Mouse (Mus musculus): ENCODE data around the gene Phkg1. TPM values are rescaled to one million over a fixed set of nuclear protein-coding genes. Genes with fewer than 3 reads are reported as not detected.

Phkg1 gene
- polyA plus RNA-seq, 1 experiment, result not detected

DNA sequence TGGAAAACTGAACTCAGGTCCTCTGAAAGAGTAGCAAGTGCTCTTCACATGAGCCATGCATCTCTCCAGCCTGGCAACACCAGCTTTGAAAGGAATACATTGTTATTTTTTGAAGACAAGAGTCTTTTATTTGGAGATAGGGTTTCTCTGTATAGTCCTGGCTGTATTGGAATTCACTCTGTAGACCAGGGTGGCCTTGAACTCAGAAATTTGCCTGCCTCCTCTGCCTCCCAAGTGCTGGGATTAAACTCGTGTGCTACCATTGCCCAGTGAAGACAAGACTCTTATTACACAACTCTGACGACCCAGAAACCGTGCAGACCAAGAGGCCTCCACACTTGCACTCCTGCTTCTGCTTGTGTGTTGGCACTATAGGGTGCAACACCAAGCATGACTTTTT is 18.5 kb downstream of the Phkg1 start:
- WGBS, result 67% methylated on average over 3 of the region's 3 CpGs
- TF ChIP-seq POLR2A (IDR thresholded peaks at IDR 0.05; ENCODE audit: insufficient read depth, low read depth, low read length) (no peak), CTCF (IDR thresholded peaks at IDR 0.05; ENCODE audit: insufficient read depth, low read depth, low read length) (no peak)
- no peaks in the 10 kb centered on the region for H3K4me1 ChIP-seq (ENCODE audit: control insufficient read depth, insufficient read depth, low read length)
- H3K4me3 ChIP-seq (ENCODE audit: insufficient read depth, low read depth, low read length), result no peak overlapping the region
- H3K27ac ChIP-seq (ENCODE audit: insufficient read depth, low read depth, low read length), result no peak overlapping the region

DNA sequence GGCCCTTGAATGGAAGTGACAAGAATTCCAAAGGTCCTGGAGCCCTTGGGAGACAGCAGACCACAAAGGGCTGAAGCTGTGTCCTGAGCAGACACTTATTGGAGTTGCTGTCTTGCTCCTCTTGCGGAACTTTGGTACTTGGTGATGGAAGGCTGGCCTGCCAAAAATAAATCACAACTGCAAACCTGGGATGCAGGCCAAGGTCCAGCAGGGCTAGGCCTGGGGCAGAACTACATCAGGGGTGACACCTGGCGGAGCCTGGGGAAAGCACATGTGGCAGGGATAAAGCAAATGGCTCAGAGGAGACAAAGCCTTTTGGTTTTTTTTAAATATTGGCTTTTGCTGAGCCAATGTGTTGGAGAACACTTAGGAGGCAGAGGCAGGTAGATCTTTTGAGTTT is 19.4 kb downstream of the Phkg1 start:
- 44% methylated on average over 2 of the region's 2 CpGs for WGBS

DNA sequence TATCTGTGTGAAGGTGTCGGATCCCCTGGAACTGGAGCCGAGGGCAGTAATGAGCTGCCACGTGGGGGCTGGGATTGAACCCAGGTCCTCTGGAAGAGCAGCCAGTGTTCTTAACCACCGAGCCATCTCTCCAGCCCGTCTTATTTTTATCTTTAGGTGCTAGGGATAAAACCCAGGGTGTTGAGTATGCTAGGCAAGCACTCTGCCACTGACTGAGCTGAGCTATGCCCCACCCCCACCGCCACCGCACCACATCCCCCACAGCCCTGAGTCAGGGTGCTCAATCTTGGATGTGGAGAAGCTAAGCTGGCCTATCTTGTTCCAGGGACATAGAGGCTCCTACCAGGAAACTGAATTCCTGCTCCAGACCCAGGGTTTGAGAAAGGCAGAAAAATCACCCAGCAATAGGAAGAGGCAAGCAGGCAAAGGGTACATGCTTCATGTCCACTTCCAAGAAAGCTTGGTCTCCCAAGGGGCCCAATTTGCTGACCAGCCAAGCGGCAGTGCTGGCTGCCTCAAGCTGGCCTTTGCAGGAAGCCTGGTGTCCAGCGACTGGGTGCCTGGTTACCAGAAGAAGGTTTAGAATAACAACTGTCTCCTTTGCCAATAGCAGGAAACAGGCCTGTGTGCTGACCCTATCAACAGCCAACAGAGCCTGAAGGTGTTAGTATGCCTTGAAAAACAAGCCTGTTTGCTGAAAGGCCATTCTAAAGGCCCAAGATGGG is 20.5 kb downstream of the Phkg1 start:
- H3K27ac ChIP-seq (ENCODE audit: insufficient read depth, low read depth, low read length), result no peak overlapping the region
- 62% methylated on average over 9 of the region's 9 CpGs for WGBS
- H3K4me3 ChIP-seq (ENCODE audit: insufficient read depth, low read depth, low read length), result no peak overlapping the region

More for the DNA sequence above, 19.4 kb downstream of the Phkg1 start:
- TF ChIP-seq CTCF (IDR thresholded peaks at IDR 0.05; ENCODE audit: insufficient read depth, low read depth, low read length) (no peak), POLR2A (IDR thresholded peaks at IDR 0.05; ENCODE audit: insufficient read depth, low read depth, low read length) (no peak)
- no peak overlapping the region; the same call in 1 of the 2 replicates for H3K4me3 ChIP-seq (ENCODE audit: insufficient read depth, low read depth, low read length)
- no peaks in the 10 kb centered on the region for H3K4me1 ChIP-seq (ENCODE audit: control insufficient read depth, insufficient read depth, low read length)
- H3K27ac ChIP-seq (ENCODE audit: insufficient read depth, low read depth, low read length), result no peak overlapping the region; the same call in 1 of the 2 replicates

DNA sequence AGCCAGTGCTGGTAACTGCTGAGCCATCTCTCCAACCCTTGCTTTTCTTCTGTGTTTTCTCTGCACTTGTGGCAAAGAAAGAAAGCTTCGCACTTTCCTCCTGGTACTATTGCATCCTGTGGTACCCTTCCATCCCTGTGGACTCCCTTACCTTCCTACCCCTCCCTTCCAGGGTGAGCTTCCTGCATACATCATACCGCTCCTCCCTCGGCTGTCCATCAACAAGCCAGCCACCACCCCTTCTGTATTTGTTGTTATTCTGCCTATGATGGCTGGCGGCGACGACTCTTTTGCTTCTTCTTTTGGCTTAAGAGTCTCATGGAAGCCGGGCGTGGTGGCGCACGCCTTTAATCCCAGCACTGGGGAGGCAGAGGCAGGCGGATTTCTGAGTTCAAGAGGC is 23.3 kb downstream of the Phkg1 start:
- Histone ChIP-seq H3K4me3 (ENCODE audit: insufficient read depth, low read depth, low read length) (no peak overlapping the region), H3K4me1 (ENCODE audit: control insufficient read depth, insufficient read depth, low read length) (no peaks in the 10 kb centered on the region), H3K27ac (ENCODE audit: insufficient read depth, low read depth, low read length) (no peak overlapping the region)
- no peak for TF ChIP-seq CTCF (IDR thresholded peaks at IDR 0.05; ENCODE audit: insufficient read depth, low read depth, low read length)
- no peak for TF ChIP-seq POLR2A (IDR thresholded peaks at IDR 0.05; ENCODE audit: insufficient read depth, low read depth, low read length)
- whole genome bisulfite sequencing, result 78% methylated on average over 11 of the region's 11 CpGs

More for the DNA sequence above, 20.5 kb downstream of the Phkg1 start:
- H3K4me1 ChIP-seq (ENCODE audit: control insufficient read depth, insufficient read depth, low read length), result no peaks in the 10 kb centered on the region
- TF ChIP-seq CTCF (IDR thresholded peaks at IDR 0.05; ENCODE audit: insufficient read depth, low read depth, low read length) (no peak), POLR2A (IDR thresholded peaks at IDR 0.05; ENCODE audit: insufficient read depth, low read depth, low read length) (no peak)

DNA sequence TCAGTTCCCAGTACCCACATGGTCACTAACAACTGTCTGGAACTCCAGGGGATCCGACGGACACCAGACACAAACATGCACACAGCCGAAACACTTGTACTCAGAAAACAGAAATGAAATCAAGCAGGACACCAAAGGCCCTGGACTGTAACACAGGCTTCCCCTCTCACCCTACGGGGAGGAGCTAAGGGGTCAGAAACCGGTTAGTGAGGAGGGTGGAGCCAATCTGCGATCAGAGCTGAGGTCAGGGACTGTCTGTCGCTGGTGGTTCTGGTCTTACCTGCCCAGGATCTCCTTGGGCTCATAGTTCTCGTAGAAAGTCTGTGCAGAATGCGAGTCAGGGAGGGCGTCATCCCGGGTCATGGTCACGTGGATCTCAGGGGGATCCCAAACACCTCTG is 24.4 kb downstream of the Phkg1 start:
- H3K4me1 ChIP-seq (ENCODE audit: control insufficient read depth, insufficient read depth, low read length), result no peaks in the 10 kb centered on the region
- 88% methylated on average over 12 of the region's 12 CpGs for WGBS
- TF ChIP-seq CTCF (IDR thresholded peaks at IDR 0.05; ENCODE audit: insufficient read depth, low read depth, low read length) (no peak), POLR2A (IDR thresholded peaks at IDR 0.05; ENCODE audit: insufficient read depth, low read depth, low read length) (no peak)
- H3K4me3 ChIP-seq (ENCODE audit: insufficient read depth, low read depth, low read length), result no peak overlapping the region
- no peak overlapping the region for H3K27ac ChIP-seq (ENCODE audit: insufficient read depth, low read depth, low read length)

DNA sequence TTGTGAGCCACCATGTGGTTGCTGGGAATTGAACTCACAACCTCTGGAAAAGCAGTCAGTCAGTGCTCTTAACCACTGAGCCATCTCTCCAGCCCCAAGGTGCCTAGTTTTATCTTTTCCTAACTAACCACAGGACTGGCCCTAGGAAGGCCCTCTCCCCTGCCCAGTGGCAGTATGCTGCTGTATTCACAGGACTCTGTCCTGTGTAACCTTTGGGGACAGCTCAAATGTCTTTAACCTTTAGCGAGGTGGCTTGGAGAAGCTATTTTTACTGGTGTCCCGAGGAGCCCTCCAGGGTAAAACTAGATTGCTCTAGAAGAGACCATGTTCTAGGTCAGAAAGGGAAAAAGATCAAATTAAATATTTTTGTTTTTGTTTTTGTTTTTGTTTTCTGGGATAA is 27.1 kb downstream of the Phkg1 start:
- Histone ChIP-seq H3K27ac (ENCODE audit: insufficient read depth, low read depth, low read length) (no peak overlapping the region), H3K4me3 (ENCODE audit: insufficient read depth, low read depth, low read length) (no peak overlapping the region), H3K4me1 (ENCODE audit: control insufficient read depth, insufficient read depth, low read length) (no peaks in the 10 kb centered on the region)
- TF ChIP-seq CTCF (IDR thresholded peaks at IDR 0.05; ENCODE audit: insufficient read depth, low read depth, low read length), result no peak
- TF ChIP-seq POLR2A (IDR thresholded peaks at IDR 0.05; ENCODE audit: insufficient read depth, low read depth, low read length), result no peak
- 87% methylated on average over 2 of the region's 2 CpGs for WGBS

DNA sequence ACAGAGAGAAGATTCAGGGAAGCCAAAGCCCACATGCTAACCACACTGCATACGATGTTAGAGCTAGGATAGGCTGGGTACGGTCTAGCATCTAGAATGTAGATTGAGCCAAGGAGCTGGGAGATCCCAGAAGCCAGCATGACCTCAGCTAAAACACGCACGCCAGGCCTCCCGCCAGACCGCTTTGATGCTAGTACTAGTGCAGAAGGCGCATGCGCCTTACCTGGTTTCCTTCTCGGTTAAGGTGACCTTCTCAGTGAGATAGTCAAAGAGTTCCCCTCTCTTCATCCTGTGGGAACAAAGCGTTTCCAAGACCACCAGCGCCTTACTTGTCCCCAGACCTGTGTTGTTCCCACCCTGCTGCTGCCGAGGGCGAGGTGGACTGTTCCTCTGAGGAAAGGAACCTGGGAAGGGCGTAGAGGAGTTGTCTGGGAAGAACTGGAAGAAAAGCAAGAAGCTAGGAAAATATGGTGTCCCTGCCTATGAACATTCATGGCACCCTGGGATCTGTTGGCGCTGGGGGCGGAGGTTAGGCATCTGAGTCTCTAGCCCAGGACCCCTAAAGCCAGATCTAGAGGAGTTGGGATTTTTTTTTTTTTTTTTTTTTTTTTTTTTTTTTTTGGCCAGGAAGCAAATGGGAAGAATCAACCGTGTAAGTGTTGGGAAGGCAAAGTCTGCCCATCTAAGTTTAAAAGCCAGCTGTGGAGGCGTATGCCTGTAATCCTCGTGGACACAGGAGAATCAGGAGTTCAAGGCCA is 28.9 kb downstream of the Phkg1 start:
- TF ChIP-seq POLR2A (IDR thresholded peaks at IDR 0.05; ENCODE audit: insufficient read depth, low read depth, low read length), result no peak
- TF ChIP-seq CTCF (IDR thresholded peaks at IDR 0.05; ENCODE audit: insufficient read depth, low read depth, low read length), result no peak

DNA sequence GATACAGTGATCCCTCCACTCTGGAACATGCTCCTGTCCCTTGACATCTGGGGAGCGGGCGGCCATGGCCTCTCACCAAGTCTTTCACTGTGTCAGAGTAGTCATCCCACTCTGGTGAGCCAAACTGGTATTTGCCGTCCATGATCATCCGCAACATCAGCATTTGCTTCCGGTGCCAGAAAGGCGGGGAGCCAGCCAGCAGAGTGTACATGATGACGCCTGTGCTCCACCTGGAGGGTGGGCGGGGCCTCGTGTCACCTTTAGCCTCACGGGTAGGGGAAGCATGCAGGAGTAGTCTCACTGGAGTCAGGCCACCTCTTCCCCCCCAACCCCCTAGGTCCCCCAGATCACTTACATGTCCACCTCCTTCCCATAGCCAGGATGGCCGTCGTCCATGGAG is 32.5 kb downstream of the Phkg1 start:
- no peak overlapping the region for H3K27ac ChIP-seq (ENCODE audit: insufficient read depth, low read depth, low read length)
- 89% methylated on average over 12 of the region's 12 CpGs for WGBS
- TF ChIP-seq POLR2A (IDR thresholded peaks at IDR 0.05; ENCODE audit: insufficient read depth, low read depth, low read length) (no peak), CTCF (IDR thresholded peaks at IDR 0.05; ENCODE audit: insufficient read depth, low read depth, low read length) (no peak)
- H3K4me3 ChIP-seq (ENCODE audit: insufficient read depth, low read depth, low read length), result no peak overlapping the region
- H3K4me1 ChIP-seq (ENCODE audit: control insufficient read depth, insufficient read depth, low read length), result peaks cover 5% of the 10 kb centered on the region

More for the DNA sequence above, 28.9 kb downstream of the Phkg1 start:
- Histone ChIP-seq H3K4me3 (ENCODE audit: insufficient read depth, low read depth, low read length) (no peak overlapping the region), H3K27ac (ENCODE audit: insufficient read depth, low read depth, low read length) (no peak overlapping the region), H3K4me1 (ENCODE audit: control insufficient read depth, insufficient read depth, low read length) (peaks cover 2% of the 10 kb centered on the region)
- 90% methylated on average over 19 of the region's 19 CpGs for WGBS

DNA sequence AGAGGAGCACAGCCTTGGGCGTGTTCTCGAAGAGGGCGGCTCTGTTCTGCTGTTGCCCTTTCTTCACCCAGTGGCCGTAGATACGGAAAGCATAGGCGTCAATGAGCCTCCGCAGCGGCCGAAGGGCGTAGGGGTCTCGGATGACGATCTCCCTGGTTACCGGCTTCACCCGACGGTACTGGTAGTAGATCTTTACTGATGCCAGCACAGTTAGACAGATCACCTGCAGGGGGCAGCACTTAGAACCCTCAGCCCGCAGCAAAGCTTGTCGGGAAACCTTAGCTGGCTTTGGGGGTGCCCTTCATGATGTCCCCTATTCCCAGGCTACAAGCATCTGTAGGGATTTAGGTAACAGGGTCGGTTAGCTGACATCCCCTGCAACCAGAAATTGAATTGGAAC is 33.9 kb downstream of the Phkg1 start:
- WGBS, result 12% methylated on average over 18 of the region's 18 CpGs
- Histone ChIP-seq H3K4me1 (ENCODE audit: control insufficient read depth, insufficient read depth, low read length) (peaks cover 5% of the 10 kb centered on the region), H3K27ac (ENCODE audit: insufficient read depth, low read depth, low read length) (no peak overlapping the region), H3K4me3 (ENCODE audit: insufficient read depth, low read depth, low read length) (no peak overlapping the region)
- TF ChIP-seq CTCF (IDR thresholded peaks at IDR 0.05; ENCODE audit: insufficient read depth, low read depth, low read length) (peak; percentile 20; the same call in 1 of the 2 replicates), POLR2A (IDR thresholded peaks at IDR 0.05; ENCODE audit: insufficient read depth, low read depth, low read length) (no peak)
